In the genomic region with DNA sequence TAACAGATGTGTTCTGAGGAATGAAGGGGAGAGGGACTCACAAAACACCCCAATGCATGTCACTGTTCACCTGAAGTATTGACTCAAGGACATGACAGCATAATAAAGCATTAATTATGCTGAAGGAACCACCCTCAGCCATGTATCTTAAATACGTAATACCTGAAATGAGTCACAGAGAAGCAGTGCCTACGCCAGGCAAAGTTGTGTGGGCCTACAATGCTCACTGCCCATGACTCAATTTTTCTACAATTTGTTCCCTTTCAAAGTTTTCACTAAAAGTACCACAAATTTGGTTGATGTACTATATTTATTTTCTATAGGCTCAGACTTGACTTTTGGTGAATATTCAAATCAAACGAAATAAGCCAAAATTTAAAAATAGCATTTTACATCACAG, we compare ENCODE assay signal across 23 mouse cellular contexts.
DNase-seq lines count a peak whose midpoint lies in the region; ATAC-seq lines count a peak whose summit lies in the region.
"Had no signal": no experiment of that assay in that cellular context is flagged by ENCODE, and none has a peak within 500 bp of the region (broad histone marks: within the 10 kb centered on the region; RNA-seq: fewer than 3 reads in every experiment).

No protein-coding gene starts in this region.

- no peaks in the 10 kb centered on the region for H3K27me3 ChIP-seq in heart, embryonic 11.5 days (ENCODE audit: control insufficient read depth, insufficient read depth, low read length)
- H3K27me3 ChIP-seq: CH12.LX, Patski had no signal

- no peaks in the 10 kb centered on the region for H3K36me3 ChIP-seq in heart, embryonic 11.5 days (ENCODE audit: control insufficient read depth, insufficient read depth, low read length)
- H3K36me3 ChIP-seq: G1E had no signal

- 77% methylated on average over 3 of the region's 3 CpGs for WGBS in heart, embryonic 11.5 days (ENCODE audit: insufficient replicate concordance)

- no peaks in the 10 kb centered on the region for H3K4me1 ChIP-seq in heart, embryonic 11.5 days (ENCODE audit: control insufficient read depth, insufficient read depth, low read length)

- H3K4me2 ChIP-seq in heart, embryonic 11.5 days = no peak overlapping the region

- no peaks in the 10 kb centered on the region for H3K9me3 ChIP-seq in heart, embryonic 11.5 days (replicated peaks; ENCODE audit: control insufficient read depth, low read length)

- H3K9ac ChIP-seq in heart, embryonic 11.5 days (ENCODE audit: low read depth, low read length) = no peak overlapping the region

- H3K27ac ChIP-seq in heart, embryonic 11.5 days (ENCODE audit: low read depth, low read length) = no peak overlapping the region

- no peak for DNase-seq in frontal cortex, postnatal 25 days (ENCODE audit: low spot score in 2 of 2)
- peak; percentile 8 to 28 for DNase-seq in frontal cortex, adult 2 months (ENCODE audit: extremely low spot score in 1 of 2, low spot score in 1 of 2)
- no peak for DNase-seq in frontal cortex, postnatal 14 days (ENCODE audit: low spot score in 2 of 2)
- DNase-seq in heart, adult 11 months = peak; percentile 80
- peak; percentile 52 for DNase-seq in brain, adult 2 months (ENCODE audit: low read depth, low spot score)
- no peak for DNase-seq in cerebellum, adult 9-10 months
- DNase-seq: adrenal gland, adult 2 months; adrenal gland, adult 8-10 months; adrenal gland, postnatal 10 days; adrenal gland, postnatal 14 days; adrenal gland, postnatal 25 days; adrenal gland, postnatal 36 days; B cell, adult 2 months; cerebellum, adult 11 months; cerebellum, adult 11-12 months; cerebellum, adult 18-20 months had no signal

- 0 out of 2 replicates have a peak, but pooled peaks have one; percentile 44 for ATAC-seq in frontal cortex, adult (ENCODE audit: low TSS enrichment)
- no peak for ATAC-seq in heart, embryonic 11.5 days (replicated peaks; ENCODE audit: insufficient number of reproducible peaks, low FRiP score, low TSS enrichment)
- ATAC-seq: activated CD4-positive, CD25-positive, alpha-beta regulatory T cell, adult 4 months; CD4-positive, CD25-positive, alpha-beta regulatory T cell, adult 4 months; Patski had no signal

- H3K4me3 ChIP-seq in heart, embryonic 11.5 days (ENCODE audit: low read depth, low read length) = no peak overlapping the region

Comparison
In these comparisons a context has a peak if more than half of its experiments do, and no peak if none do; other contexts are left out.
1. DNase-seq: peak in frontal cortex, adult 2 months (2 of 2), heart, adult 11 months (single experiment) and brain, adult 2 months (single experiment); none in frontal cortex, postnatal 25 days (0 of 2), frontal cortex, postnatal 14 days (0 of 2) and cerebellum, adult 9-10 months (single experiment).